Mouse (Mus musculus) heart, embryonic 13.5 days (tissue): Measurements from ENCODE around the gene Vamp9. TPM values are rescaled to one million over a fixed set of nuclear protein-coding genes. Genes with fewer than 3 reads are reported as not detected.
A peak's percentile ranks its signal among the peaks of the same experiment; 100 is the strongest.

Experiments used
- ATAC-seq: fragments of 200-750 bp; cut with Nextera tagmentation; 2 replicates; pipeline ENCODE4 v1.8.0; 2017; ENCODE audit warnings: moderate TSS enrichment; ENCODE audit not compliant: insufficient number of reproducible peaks, low FRiP score, low TSS enrichment; ENCODE audit errors: extremely low read depth
- H3K27ac ChIP-seq: fragments of 300-500 bp; sonication (generic); replicated peaks from 2 replicates; pipeline ENCODE4 v1.5.1; 2015; ENCODE audit warnings: moderate library complexity, mild to moderate bottlenecking, inconsistent platforms
- H3K27me3 ChIP-seq: fragments of 300-500 bp; sonication (generic); replicated peaks from 2 replicates; pipeline ENCODE4 v1.6.1; 2015; ENCODE audit warnings: mild to moderate bottlenecking, inconsistent platforms
- H3K36me3 ChIP-seq: fragments of 300-500 bp; sonication (generic); 2 replicates; pipeline ENCODE4 v1.6.1; 2015; ENCODE audit warnings: mild to moderate bottlenecking, inconsistent platforms
- H3K4me1 ChIP-seq: fragments of 300-500 bp; sonication (generic); 2 replicates; pipeline ENCODE4 v1.6.1; 2015; ENCODE audit warnings: inconsistent platforms
- H3K4me2 ChIP-seq: fragments of 300-500 bp; sonication (generic); 2 replicates; pipeline ENCODE4 v1.6.1; 2015; ENCODE audit warnings: inconsistent platforms, mild to moderate bottlenecking, moderate library complexity
- H3K4me3 ChIP-seq: fragments of 300-500 bp; sonication (generic); 2 replicates; pipeline ENCODE4 v1.5.1; 2015; ENCODE audit warnings: moderate library complexity, mild to moderate bottlenecking, inconsistent platforms
- H3K9ac ChIP-seq: fragments of 300-500 bp; sonication (generic); 2 replicates; pipeline ENCODE4 v1.6.1; 2015; ENCODE audit warnings: inconsistent platforms, mild to moderate bottlenecking, moderate library complexity
- H3K9me3 ChIP-seq: fragments of 300-500 bp; sonication (generic); 2 replicates; pipeline ENCODE4 v1.6.1; 2016; ENCODE audit warnings: inconsistent platforms
- WGBS: fragments of 180-500 bp; shearing (Covaris S2); methylation state at CpG from one replicate; pipeline ENCODE4 v1.1.7; 2015; ENCODE audit warnings: mixed read lengths; 5-methylcytosine and 5-hydroxymethylcytosine counted together
- polyA plus RNA-seq: library from polyadenylated mRNA; unstranded; fragments of >200 nt; fragmentation: Nextera tagmentation; extraction: Ambion mirVana; gene quantifications from 2 replicates; pipeline ENCODE4 v1.2.1, GENCODE M21; 2015

Vamp9 gene
- 0.62 and 0.67 TPM in 2 replicates for polyA plus RNA-seq

- peaks cover 4% of the 10 kb centered on the region; the same call in 1 of the 2 replicates for H3K4me1 ChIP-seq
- peak within 1 kb of the TSS; percentile 83 for H3K9ac ChIP-seq
- no peaks in the 10 kb centered on the region for H3K9me3 ChIP-seq
- peak; percentile 93 for ATAC-seq
- peak within 1 kb of the TSS; percentile 68 for H3K4me2 ChIP-seq
- H3K36me3 ChIP-seq: no peaks in the 10 kb centered on the region
- 5% methylated on average over 49 of the region's 49 CpGs for WGBS
- H3K27me3 ChIP-seq: no peaks in the 10 kb centered on the region
- peak within 1 kb of the TSS; percentile 72 for H3K4me3 ChIP-seq
- peak within 1 kb of the TSS; percentile 97 for H3K27ac ChIP-seq
Observed at GRCm38 (mm10) chr5:99906181-99906956, at the start of gene Vamp9. TSS of gene Vamp9 (plus strand) at chr5:99906254.

- no peak overlapping the region for H3K27ac ChIP-seq
- no peaks in the 10 kb centered on the region for H3K27me3 ChIP-seq
- H3K9ac ChIP-seq: no peak overlapping the region
- no peaks in the 10 kb centered on the region for H3K36me3 ChIP-seq
- no peaks in the 10 kb centered on the region for H3K9me3 ChIP-seq
- no peak overlapping the region for H3K4me3 ChIP-seq
- H3K4me2 ChIP-seq: peak overlapping the region; percentile 39
- WGBS: 36% methylated on average over 14 of the region's 14 CpGs
- no peak for ATAC-seq
- H3K4me1 ChIP-seq: 0 out of 2 replicates have a peak, but pooled peaks cover 7% of the 10 kb centered on the region
Observed at GRCm38 (mm10) chr5:99857106-99857637, 48.9 kb upstream of the Vamp9 start.

GRCm38 (mm10) chr5:99859637-99860433, 46.2 kb upstream of the Vamp9 start:
- ATAC-seq: no peak
- 48% methylated on average over 13 of the region's 13 CpGs for WGBS

DNA sequence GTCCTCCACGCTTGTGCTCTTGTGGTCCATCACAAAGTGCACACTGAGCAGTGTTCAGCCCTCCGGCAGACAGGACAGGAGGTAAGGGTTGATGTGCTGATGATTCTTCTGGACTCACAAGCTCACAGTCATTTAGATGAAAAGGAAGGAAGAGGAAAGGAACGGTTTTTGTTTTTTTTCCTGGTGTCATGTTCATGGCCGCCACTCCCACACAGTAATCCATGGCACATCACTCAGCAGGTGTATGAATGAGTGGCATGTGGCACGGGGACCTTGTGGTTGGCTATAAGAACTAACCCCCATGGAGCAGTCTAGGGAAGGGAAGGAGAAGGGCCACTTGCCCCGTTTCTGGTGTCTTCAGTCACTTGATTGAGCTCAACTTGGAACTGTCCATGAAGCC, 44.2 kb upstream of the Vamp9 start:
- no peak overlapping the region for H3K4me2 ChIP-seq
- H3K4me1 ChIP-seq: 0 out of 2 replicates have a peak, but pooled peaks cover 6% of the 10 kb centered on the region
- no peaks in the 10 kb centered on the region for H3K36me3 ChIP-seq
- H3K9ac ChIP-seq: no peak overlapping the region
- no peaks in the 10 kb centered on the region for H3K27me3 ChIP-seq
- H3K27ac ChIP-seq: no peak overlapping the region
- H3K4me3 ChIP-seq: no peak overlapping the region
- no peak for ATAC-seq
- H3K9me3 ChIP-seq: no peaks in the 10 kb centered on the region
- WGBS: 72% methylated on average over 6 of the region's 6 CpGs

More at GRCm38 (mm10) chr5:99859637-99860433, 46.2 kb upstream of the Vamp9 start:
- Histone ChIP-seq H3K4me3 (no peak overlapping the region), H3K4me1 (0 out of 2 replicates have a peak, but pooled peaks cover 7% of the 10 kb centered on the region), H3K4me2 (no peak overlapping the region), H3K36me3 (no peaks in the 10 kb centered on the region), H3K27ac (no peak overlapping the region), H3K9me3 (no peaks in the 10 kb centered on the region), H3K9ac (no peak overlapping the region), H3K27me3 (no peaks in the 10 kb centered on the region)

DNA sequence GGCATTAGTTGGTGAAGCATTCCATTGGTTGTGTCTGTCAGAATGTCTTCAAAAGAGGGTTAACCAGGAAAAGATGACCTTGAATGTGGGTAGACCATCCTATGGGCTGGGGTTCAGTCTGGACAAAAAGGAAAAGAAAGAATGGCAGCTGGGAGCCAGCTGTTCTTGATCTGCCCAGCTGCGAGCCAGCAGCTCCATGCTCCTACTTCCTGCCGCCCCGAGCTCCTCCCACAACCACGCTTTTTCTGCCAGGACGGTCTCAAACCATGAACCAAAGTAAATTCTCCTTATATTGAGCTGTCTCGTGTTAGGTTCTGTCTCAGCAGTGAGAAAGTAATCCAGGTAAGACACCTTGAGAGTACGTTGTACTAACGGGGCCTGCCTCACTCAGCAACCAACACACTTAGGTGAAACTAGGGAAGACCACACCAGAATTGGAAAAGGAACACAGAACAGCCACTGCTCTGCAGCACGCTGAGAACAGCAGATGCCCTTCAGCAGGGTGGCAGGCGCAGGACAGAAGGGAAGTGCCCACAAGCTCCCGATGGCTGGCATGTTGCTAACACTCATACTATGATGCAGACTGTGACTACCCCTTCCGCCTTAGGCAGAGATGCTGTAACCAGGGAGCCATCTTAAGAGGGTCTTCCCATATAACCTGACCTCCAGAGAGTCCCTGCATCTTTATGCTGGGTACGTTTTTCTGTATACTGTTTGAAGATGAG, 42.2 kb upstream of the Vamp9 start:
- Histone ChIP-seq H3K9ac (no peak overlapping the region), H3K9me3 (no peaks in the 10 kb centered on the region), H3K36me3 (no peaks in the 10 kb centered on the region), H3K4me3 (no peak overlapping the region), H3K27ac (no peak overlapping the region), H3K27me3 (no peaks in the 10 kb centered on the region), H3K4me2 (no peak overlapping the region), H3K4me1 (no peaks in the 10 kb centered on the region)
- no peak for ATAC-seq
- 72% methylated on average over 13 of the region's 13 CpGs for whole genome bisulfite sequencing

GRCm38 (mm10) chr5:99865779-99866178, 40.3 kb upstream of the Vamp9 start:
- H3K9ac ChIP-seq: no peak overlapping the region
- no peaks in the 10 kb centered on the region for H3K36me3 ChIP-seq
- WGBS: 84% methylated on average over 1 of the region's 1 CpGs
- H3K27me3 ChIP-seq: no peaks in the 10 kb centered on the region
- no peak overlapping the region for H3K4me2 ChIP-seq
- no peak for ATAC-seq
- no peak overlapping the region for H3K4me3 ChIP-seq
- no peaks in the 10 kb centered on the region for H3K4me1 ChIP-seq
- no peak overlapping the region for H3K27ac ChIP-seq
- H3K9me3 ChIP-seq: no peaks in the 10 kb centered on the region

DNA sequence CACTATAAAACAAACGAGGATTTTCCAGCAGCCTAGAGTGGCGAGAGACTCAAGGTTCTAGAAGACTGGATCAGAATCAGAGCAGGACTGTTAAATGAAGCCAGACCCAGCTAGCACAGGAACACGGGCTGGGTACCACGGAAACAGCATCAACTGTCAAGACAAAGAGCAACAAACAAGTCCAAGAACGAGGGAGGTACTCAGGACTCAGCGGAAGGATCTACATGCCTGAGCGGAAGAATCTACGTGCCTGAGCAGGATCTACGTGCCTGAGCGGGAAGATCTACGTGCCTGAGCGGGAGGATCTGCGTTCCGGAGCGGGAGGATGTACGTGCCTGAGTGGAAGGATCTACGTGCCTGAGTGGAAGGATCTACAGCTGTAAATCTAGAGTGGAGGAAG, 37.8 kb upstream of the Vamp9 start:
- Histone ChIP-seq H3K9ac (no peak overlapping the region), H3K27ac (no peak overlapping the region), H3K4me1 (no peaks in the 10 kb centered on the region), H3K27me3 (no peaks in the 10 kb centered on the region), H3K4me3 (no peak overlapping the region), H3K9me3 (no peaks in the 10 kb centered on the region), H3K4me2 (no peak overlapping the region), H3K36me3 (no peaks in the 10 kb centered on the region)
- 85% methylated on average over 17 of the region's 17 CpGs for WGBS
- ATAC-seq: no peak

- Histone ChIP-seq H3K4me2 (no peak overlapping the region), H3K9ac (no peak overlapping the region), H3K27ac (no peak overlapping the region), H3K27me3 (no peaks in the 10 kb centered on the region), H3K4me3 (no peak overlapping the region), H3K9me3 (no peaks in the 10 kb centered on the region), H3K4me1 (no peaks in the 10 kb centered on the region), H3K36me3 (no peaks in the 10 kb centered on the region)
- ATAC-seq: no peak
- WGBS: 72% methylated on average over 9 of the region's 9 CpGs
Observed at GRCm38 (mm10) chr5:99868923-99869322, 37.1 kb upstream of the Vamp9 start.

DNA sequence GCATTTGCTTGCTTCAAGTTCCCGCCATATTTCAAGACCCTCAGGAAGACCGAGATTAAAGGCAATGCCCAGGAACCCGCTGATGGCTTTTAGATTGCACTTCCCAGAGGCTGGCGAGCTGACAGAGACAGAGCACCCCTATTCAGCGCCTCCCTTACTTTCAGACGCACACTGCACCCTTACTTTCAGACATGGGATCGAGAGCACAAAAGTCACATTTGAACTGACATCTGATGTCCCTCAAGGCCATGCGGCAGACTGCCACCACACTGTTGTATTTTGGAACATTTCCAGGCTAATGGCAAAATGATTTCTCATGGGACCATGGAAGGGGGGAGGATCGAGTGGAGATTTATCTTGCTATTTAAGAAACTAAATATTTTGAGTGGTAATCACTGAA, 28.5 kb upstream of the Vamp9 start:
- Histone ChIP-seq H3K4me2 (no peak overlapping the region), H3K27ac (no peak overlapping the region), H3K9ac (no peak overlapping the region), H3K36me3 (no peaks in the 10 kb centered on the region), H3K4me3 (no peak overlapping the region), H3K9me3 (peaks cover 8% of the 10 kb centered on the region; the same call in 1 of the 2 replicates), H3K4me1 (peaks cover 6% of the 10 kb centered on the region; the same call in 1 of the 2 replicates), H3K27me3 (no peaks in the 10 kb centered on the region)
- WGBS: 53% methylated on average over 9 of the region's 9 CpGs
- ATAC-seq: no peak

DNA sequence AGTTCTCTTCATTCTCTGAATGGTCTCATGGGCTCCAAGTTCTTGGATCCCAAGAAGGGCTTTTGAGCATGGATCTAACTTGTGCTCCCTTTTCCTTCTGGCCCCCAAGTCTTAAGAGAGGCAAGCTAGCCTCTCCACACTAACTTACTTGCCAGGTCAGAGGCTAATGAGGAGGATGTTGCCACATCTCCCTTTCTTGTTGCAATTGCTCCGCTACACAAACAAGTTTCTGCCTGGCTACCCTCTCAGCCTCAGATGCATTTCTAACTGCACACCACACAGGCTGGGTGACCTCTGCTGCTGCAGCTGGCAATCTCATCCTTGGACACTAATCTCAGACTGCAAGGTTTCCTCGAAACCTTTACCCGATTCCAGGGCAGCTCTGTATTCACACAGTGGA, 23.6 kb upstream of the Vamp9 start:
- peaks cover 2% of the 10 kb centered on the region; the same call in 1 of the 2 replicates for H3K4me1 ChIP-seq
- H3K27ac ChIP-seq: no peak overlapping the region
- 71% methylated on average over 3 of the region's 3 CpGs for WGBS
- no peaks in the 10 kb centered on the region for H3K36me3 ChIP-seq
- no peak for ATAC-seq
- H3K9ac ChIP-seq: no peak overlapping the region
- H3K4me3 ChIP-seq: no peak overlapping the region
- H3K9me3 ChIP-seq: no peaks in the 10 kb centered on the region
- H3K27me3 ChIP-seq: no peaks in the 10 kb centered on the region
- H3K4me2 ChIP-seq: no peak overlapping the region

DNA sequence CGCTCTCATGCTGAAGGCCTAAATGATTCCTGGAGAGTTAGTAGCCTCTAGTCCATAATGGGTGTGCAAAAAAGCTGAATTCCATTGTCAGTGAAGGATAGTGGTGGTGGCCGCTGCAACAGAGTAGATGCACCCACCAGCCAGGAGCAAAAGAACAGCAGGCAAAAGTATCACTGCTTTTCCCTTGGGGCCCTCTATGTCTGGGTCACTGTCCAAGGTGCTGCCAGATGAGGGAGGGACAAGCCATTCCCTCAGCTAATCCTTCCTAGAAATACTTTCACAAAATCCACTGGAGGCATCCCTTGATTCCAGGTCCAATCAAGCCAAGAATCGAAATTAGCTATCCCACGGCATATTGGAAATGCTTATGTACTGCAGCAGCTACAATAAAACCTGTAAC, 22.0 kb upstream of the Vamp9 start:
- Histone ChIP-seq H3K4me3 (no peak overlapping the region), H3K4me1 (no peaks in the 10 kb centered on the region), H3K9me3 (no peaks in the 10 kb centered on the region), H3K4me2 (no peak overlapping the region), H3K36me3 (no peaks in the 10 kb centered on the region), H3K27me3 (no peaks in the 10 kb centered on the region), H3K9ac (no peak overlapping the region), H3K27ac (no peak overlapping the region)
- ATAC-seq: no peak
- WGBS: 83% methylated on average over 4 of the region's 4 CpGs
